Mouse (Mus musculus): ENCODE measurements around the gene Gm10230.
"Not testable (repeated sequence)": the region's sequence is repeated elsewhere in the genome, so short reads cannot be mapped to it uniquely, and the experiment has no call there.

Gene Gm10230

DNA sequence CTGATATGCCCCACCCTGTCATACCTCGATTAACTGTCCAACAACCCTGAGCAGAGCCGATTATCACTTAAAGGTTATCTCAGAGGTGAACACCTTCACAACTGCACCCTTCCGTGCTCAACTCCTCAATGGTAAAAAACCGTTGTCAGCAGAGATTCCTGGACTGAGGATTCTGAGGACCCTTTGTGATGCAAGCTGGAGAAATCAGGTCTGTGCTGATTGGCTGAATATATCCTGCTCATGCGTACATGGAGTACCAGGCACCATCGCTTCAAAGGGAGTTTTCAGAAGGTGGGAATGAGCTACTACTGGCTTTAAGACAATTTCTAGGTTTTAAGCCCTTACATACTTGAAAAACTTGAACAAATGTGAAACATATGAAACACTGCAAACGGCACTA lies at the start of gene Gm10230:
Gene Gm10230 (minus strand): TSS at position 101 of the 400 bp plus-strand sequence.
- DNase-seq (ENCODE audit: low spot score in 2 of 2), result not testable (repeated sequence)
